Mouse (Mus musculus): ENCODE results near the gene 1500009C09Rik. TPM values are rescaled to one million over a fixed set of nuclear protein-coding genes. Genes with fewer than 3 reads are reported as not detected.
A peak's percentile ranks its signal among the peaks of the same experiment; 100 is the strongest.

1500009C09Rik gene
- polyA plus RNA-seq, 1 experiment from 2014 or later: 17.0 TPM

DNA sequence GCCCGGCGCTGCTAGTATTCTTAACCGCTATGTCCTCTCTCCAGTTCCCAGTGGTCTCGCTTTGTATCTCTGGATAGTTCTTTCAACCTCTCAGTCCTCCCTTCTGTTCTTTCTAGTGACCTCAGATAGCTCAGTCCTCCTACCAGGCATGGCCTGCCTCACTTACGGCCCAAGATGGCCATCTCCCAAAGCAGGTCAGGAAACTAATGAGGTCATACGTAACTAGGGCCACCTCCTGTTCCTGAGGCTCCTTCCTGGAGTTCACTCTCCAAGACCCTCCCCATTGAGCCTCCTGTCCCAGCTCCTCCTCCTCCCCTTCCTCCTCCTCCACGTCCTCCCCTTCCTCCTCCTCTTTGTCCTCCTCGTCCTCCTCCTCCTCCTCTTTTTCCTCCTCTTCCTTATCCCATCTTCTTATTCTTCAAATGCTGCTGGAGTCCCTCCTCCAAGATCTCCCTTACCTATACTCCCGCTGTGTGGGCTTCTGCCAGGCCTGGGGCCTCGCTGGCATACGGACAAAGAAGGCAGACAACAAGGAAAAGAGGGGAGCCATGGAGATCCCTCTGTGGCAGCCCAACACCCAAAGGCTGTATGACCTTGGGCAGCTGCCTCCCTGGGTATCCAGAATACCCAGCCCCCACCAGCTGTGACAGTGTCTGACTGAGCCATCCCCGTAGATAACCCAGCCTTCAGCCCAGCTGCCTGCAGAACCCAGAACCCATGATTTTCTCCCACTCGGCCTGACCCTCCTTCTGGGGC is 42.7 kb upstream of the 1500009C09Rik start:
- Histone ChIP-seq H3K4me3 (replicated peaks; ENCODE audit: low read length) (no peak overlapping the region), H3K4me1 (replicated peaks; ENCODE audit: control insufficient read depth, insufficient read depth, low read length) (peaks cover 39% of the 10 kb centered on the region), H3K9me3 (ENCODE audit: control insufficient read depth, low read length) (no peaks in the 10 kb centered on the region), H3K27me3 (replicated peaks; ENCODE audit: control insufficient read depth, insufficient read depth, low read length) (peaks cover 57% of the 10 kb centered on the region), H3K9ac (replicated peaks; ENCODE audit: low read depth, low read length) (no peak overlapping the region), H3K27ac (ENCODE audit: low read length) (no peak overlapping the region), H3K36me3 (ENCODE audit: control insufficient read depth, insufficient read depth) (peaks cover 4% of the 10 kb centered on the region; the same call in 1 of the 2 replicates), H3K4me2 (ENCODE audit: low read length) (no peak overlapping the region)
- ATAC-seq: no peak
- 78% methylated on average over 13 of the region's 13 CpGs for WGBS

DNA sequence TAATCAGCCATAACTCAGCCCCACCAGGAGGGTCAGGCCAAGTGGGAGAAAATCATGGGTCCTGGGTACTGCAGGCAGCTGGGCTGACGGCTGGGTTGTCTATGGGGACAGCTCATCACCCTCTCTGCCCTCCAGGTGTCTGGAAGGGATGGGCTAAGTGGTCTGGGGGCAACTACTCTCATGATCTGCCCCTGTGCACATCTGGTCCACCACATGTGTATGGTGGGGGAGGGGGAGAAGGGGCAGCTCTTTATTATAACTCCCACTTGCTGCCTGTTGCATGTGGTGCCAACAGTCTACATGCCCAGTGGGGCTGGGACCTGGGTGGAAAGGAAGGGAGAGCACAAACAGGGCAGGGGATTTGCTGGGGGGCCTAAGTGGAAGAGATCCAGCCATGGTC is 41.4 kb upstream of the 1500009C09Rik start:
- peaks cover 62% of the 10 kb centered on the region for H3K27me3 ChIP-seq (replicated peaks; ENCODE audit: control insufficient read depth, insufficient read depth, low read length)
- ATAC-seq: no peak
- no peaks in the 10 kb centered on the region for H3K36me3 ChIP-seq (ENCODE audit: control insufficient read depth, insufficient read depth)
- no peak overlapping the region for H3K9ac ChIP-seq (replicated peaks; ENCODE audit: low read depth, low read length)
- peaks cover 34% of the 10 kb centered on the region for H3K4me1 ChIP-seq (replicated peaks; ENCODE audit: control insufficient read depth, insufficient read depth, low read length)
- H3K27ac ChIP-seq (ENCODE audit: low read length): no peak overlapping the region
- no peak overlapping the region for H3K4me2 ChIP-seq (ENCODE audit: low read length)
- H3K9me3 ChIP-seq (ENCODE audit: control insufficient read depth, low read length): no peaks in the 10 kb centered on the region
- WGBS: 46% methylated on average over 1 of the region's 1 CpGs
- no peak overlapping the region for H3K4me3 ChIP-seq (replicated peaks; ENCODE audit: low read length)

DNA sequence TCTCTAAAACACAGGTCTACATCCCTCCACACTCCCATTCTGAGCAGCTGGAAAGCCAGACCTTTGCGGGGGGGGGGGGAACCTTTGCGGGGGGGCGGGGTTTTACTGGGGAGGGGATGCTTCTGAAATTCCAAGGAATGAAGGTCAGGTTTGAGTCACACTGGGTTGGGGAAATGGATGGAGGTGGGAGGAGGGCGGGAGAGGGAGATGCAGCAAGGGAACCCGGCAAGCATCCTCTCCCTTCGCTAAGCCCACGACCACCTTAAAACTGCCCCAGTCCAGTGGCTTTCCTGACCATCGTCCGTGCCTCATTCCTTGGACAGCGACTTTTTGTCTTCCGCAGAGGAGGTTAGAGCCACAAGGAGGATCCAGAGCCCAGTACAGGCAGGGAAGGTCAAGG is 40.9 kb upstream of the 1500009C09Rik start:
- Histone ChIP-seq H3K4me1 (replicated peaks; ENCODE audit: control insufficient read depth, insufficient read depth, low read length) (peaks cover 34% of the 10 kb centered on the region), H3K9me3 (ENCODE audit: control insufficient read depth, low read length) (no peaks in the 10 kb centered on the region), H3K9ac (replicated peaks; ENCODE audit: low read depth, low read length) (no peak overlapping the region), H3K4me3 (replicated peaks; ENCODE audit: low read length) (peak overlapping the region; percentile 48), H3K36me3 (ENCODE audit: control insufficient read depth, insufficient read depth) (no peaks in the 10 kb centered on the region), H3K27ac (ENCODE audit: low read length) (no peak overlapping the region), H3K27me3 (replicated peaks; ENCODE audit: control insufficient read depth, insufficient read depth, low read length) (peaks cover 62% of the 10 kb centered on the region), H3K4me2 (ENCODE audit: low read length) (peak overlapping the region; percentile 70)
- 2% methylated on average over 10 of the region's 11 CpGs for WGBS
- ATAC-seq: no peak

- Histone ChIP-seq H3K36me3 (ENCODE audit: control insufficient read depth, insufficient read depth) (no peaks in the 10 kb centered on the region), H3K4me1 (replicated peaks; ENCODE audit: control insufficient read depth, insufficient read depth, low read length) (peaks cover 34% of the 10 kb centered on the region), H3K4me2 (ENCODE audit: low read length) (peak overlapping the region; percentile 70), H3K4me3 (replicated peaks; ENCODE audit: low read length) (peak overlapping the region; percentile 48), H3K9ac (replicated peaks; ENCODE audit: low read depth, low read length) (peak overlapping the region; percentile 57), H3K27me3 (replicated peaks; ENCODE audit: control insufficient read depth, insufficient read depth, low read length) (peaks cover 54% of the 10 kb centered on the region), H3K27ac (ENCODE audit: low read length) (no peak overlapping the region), H3K9me3 (ENCODE audit: control insufficient read depth, low read length) (no peaks in the 10 kb centered on the region)
- under 1% methylated on average over 111 of the region's 112 CpGs for WGBS
- ATAC-seq: peak; percentile 47
These were observed 40.1 kb upstream of the 1500009C09Rik start for GRCm38 (mm10) chr15:82211911-82212751.

DNA sequence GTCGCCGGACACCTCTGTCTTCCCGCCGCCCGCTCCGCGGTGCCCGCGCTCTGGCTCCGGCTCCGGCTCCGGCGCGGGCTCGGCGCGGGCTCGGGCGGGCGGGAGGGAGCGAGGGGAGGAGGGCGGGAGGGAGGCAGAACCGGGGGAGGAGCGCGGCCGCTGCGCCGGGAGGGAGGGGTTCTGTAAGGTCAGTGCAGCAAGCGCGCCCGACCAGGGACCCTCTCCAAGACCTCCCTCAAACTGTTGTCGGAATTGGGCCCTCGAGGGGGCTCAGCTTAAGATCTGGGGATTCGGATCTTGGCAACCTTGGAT is 39.5 kb upstream of the 1500009C09Rik start, which contains the start of gene Shisa8:
Gene Shisa8, minus strand, starts transcription at position 64 of the 312 bp plus-strand sequence.
- no peaks in the 10 kb centered on the region for H3K36me3 ChIP-seq (ENCODE audit: control insufficient read depth, insufficient read depth)
- peaks cover 30% of the 10 kb centered on the region for H3K4me1 ChIP-seq (replicated peaks; ENCODE audit: control insufficient read depth, insufficient read depth, low read length)
- H3K27me3 ChIP-seq (replicated peaks; ENCODE audit: control insufficient read depth, insufficient read depth, low read length): peaks cover 51% of the 10 kb centered on the region
- ATAC-seq: no peak
- under 1% methylated on average over 30 of the region's 34 CpGs for WGBS
- H3K4me3 ChIP-seq (replicated peaks; ENCODE audit: low read length): peak within 1 kb of the TSS; percentile 48
- no peaks in the 10 kb centered on the region for H3K9me3 ChIP-seq (ENCODE audit: control insufficient read depth, low read length)
- peak within 1 kb of the TSS; percentile 70 for H3K4me2 ChIP-seq (ENCODE audit: low read length)
- peak within 1 kb of the TSS; percentile 57 for H3K9ac ChIP-seq (replicated peaks; ENCODE audit: low read depth, low read length)
- no peak within 1 kb of the TSS for H3K27ac ChIP-seq (ENCODE audit: low read length)

DNA sequence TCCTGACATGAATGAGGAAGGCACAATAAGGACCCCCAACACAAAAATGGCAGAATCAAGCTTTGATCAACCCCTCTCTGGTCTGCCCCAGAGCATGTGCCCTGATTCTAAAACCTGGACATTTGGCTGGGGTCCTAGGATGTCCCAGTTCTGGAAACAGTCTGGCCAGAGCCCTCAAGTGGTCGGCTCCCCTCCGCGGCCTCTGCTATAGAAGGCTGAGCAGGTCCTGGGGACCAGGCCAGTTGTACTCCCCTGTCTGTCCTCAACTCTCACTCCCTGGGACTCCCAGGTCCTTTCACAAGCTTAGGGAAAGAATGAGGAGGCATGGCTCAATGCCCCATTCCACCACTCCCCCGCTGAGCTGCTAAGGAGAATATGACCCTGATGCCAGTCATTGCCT is 39.0 kb upstream of the 1500009C09Rik start:
- Histone ChIP-seq H3K4me1 (replicated peaks; ENCODE audit: control insufficient read depth, insufficient read depth, low read length) (peaks cover 30% of the 10 kb centered on the region), H3K4me3 (replicated peaks; ENCODE audit: low read length) (no peak overlapping the region), H3K27me3 (replicated peaks; ENCODE audit: control insufficient read depth, insufficient read depth, low read length) (peaks cover 51% of the 10 kb centered on the region), H3K9ac (replicated peaks; ENCODE audit: low read depth, low read length) (no peak overlapping the region), H3K4me2 (ENCODE audit: low read length) (no peak overlapping the region), H3K27ac (ENCODE audit: low read length) (no peak overlapping the region), H3K9me3 (ENCODE audit: control insufficient read depth, low read length) (no peaks in the 10 kb centered on the region), H3K36me3 (ENCODE audit: control insufficient read depth, insufficient read depth) (no peaks in the 10 kb centered on the region)
- no peak for ATAC-seq
- 9% methylated on average over 4 of the region's 4 CpGs for WGBS

DNA sequence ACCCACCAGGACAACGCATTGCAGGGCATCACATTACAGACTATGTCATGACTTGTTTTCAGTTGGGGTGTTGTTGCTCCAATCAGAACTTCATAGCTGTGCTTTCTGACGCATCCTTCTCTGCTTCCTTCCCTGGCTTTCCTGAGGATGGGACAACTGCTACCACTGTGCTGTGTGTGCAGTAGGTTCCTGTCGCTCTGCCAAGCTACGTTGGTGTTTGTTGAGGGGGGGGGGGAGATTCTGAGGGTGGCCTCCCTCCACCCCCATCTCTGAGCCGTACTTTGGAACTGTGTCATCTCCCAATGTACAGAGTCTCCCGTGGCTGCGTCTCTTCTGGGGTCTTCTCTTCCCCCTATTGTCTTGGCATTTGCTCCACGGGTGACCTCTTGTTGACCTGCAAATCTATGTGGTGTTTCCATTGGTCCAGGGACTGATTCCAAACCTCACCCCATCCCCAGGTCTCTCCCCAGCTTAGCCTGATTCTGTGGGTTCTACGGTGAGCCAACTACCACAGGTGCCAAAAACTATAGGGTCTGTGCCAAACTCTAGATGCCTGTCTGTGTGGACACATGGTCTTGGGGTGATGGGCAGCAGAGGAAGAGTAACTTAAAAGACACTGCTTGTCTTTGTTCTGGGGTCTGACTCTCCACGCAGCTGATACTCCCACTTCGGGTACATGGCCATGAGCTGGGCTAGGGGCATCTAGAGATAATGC is 36.7 kb upstream of the 1500009C09Rik start:
- WGBS: 23% methylated on average over 11 of the region's 11 CpGs
- Histone ChIP-seq H3K9ac (replicated peaks; ENCODE audit: low read depth, low read length) (no peak overlapping the region), H3K27me3 (replicated peaks; ENCODE audit: control insufficient read depth, insufficient read depth, low read length) (peaks cover 39% of the 10 kb centered on the region), H3K4me1 (replicated peaks; ENCODE audit: control insufficient read depth, insufficient read depth, low read length) (peaks cover 32% of the 10 kb centered on the region), H3K9me3 (ENCODE audit: control insufficient read depth, low read length) (no peaks in the 10 kb centered on the region), H3K27ac (ENCODE audit: low read length) (no peak overlapping the region), H3K36me3 (ENCODE audit: control insufficient read depth, insufficient read depth) (no peaks in the 10 kb centered on the region), H3K4me3 (replicated peaks; ENCODE audit: low read length) (no peak overlapping the region), H3K4me2 (ENCODE audit: low read length) (no peak overlapping the region)
- ATAC-seq: no peak

- H3K4me2 ChIP-seq (ENCODE audit: low read length): no peak overlapping the region
- peaks cover 33% of the 10 kb centered on the region for H3K27me3 ChIP-seq (replicated peaks; ENCODE audit: control insufficient read depth, insufficient read depth, low read length)
- WGBS: 29% methylated on average over 20 of the region's 20 CpGs
- no peak overlapping the region for H3K27ac ChIP-seq (ENCODE audit: low read length)
- H3K9ac ChIP-seq (replicated peaks; ENCODE audit: low read depth, low read length): no peak overlapping the region
- H3K9me3 ChIP-seq (ENCODE audit: control insufficient read depth, low read length): no peaks in the 10 kb centered on the region
- no peaks in the 10 kb centered on the region for H3K36me3 ChIP-seq (ENCODE audit: control insufficient read depth, insufficient read depth)
- no peak overlapping the region for H3K4me3 ChIP-seq (replicated peaks; ENCODE audit: low read length)
- no peak; the same call in 1 of the 2 replicates for ATAC-seq
- peaks cover 32% of the 10 kb centered on the region for H3K4me1 ChIP-seq (replicated peaks; ENCODE audit: control insufficient read depth, insufficient read depth, low read length)
These were observed 35.9 kb upstream of the 1500009C09Rik start for GRCm38 (mm10) chr15:82216142-82216827.

All from forebrain, embryonic 16.5 days (tissue).